Mouse (Mus musculus) brain, embryonic 18.5 days (tissue): Measurements from ENCODE around the gene Pim1.

ENCODE experiments used
- DNase-seq: peaks from one replicate; pipeline ENCODE4 v3.0.0-alpha.2; 2012; ENCODE audit warnings: low read depth, low spot score

The Pim1 gene

DNA sequence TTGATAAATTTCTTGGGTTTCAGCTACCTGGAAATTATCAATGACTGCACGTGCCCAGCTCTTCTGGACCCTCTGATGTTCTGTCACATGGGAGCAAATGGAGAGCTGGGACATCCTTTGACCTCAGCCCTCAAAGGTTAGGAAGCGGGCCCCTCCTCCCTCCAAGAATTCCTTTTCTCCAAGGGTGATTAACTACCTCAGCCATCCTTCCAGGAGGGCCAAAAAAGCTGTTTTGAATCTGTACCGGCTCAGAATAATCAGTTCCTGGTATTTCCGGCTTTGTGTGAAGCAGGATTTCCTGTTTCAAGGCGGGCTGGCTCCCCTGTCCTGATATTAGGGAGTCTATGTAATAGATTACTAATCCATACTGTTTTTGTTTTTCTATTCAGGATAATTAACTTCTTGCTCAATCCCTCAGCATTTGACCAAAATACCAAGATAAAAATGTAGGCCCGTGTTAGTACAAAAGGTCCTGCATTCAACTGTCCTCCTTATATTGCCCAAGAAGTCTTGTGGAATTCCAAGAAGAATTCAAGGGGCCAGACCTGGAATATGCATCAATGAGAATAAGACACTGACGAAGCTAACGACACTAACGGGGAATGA is 25.0 kb upstream of the Pim1 start:
- no peak for DNase-seq

DNA sequence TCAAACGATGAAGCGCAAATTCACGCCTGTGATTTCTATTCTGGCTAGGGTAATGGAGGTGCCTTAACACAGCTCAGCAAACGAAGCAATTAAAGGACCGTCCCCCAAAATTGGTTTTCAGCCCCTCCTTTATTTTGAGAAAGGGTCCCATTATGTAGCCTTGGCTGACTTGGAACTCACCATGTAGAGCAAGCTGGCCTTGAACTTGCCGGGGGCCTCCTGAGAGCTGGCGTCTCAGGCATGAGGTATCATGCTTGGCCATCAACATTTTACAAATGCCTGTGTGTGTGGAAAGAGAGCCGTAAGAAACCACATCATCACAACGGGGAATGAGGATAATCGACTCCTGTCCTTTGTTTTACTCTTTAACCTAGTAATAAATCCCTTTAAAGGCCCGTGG is 23.5 kb upstream of the Pim1 start:
- no peak for DNase-seq

GRCm38 (mm10) chr17:29473466-29473865 is 17.1 kb upstream of the Pim1 start:
- no peak for DNase-seq

DNA sequence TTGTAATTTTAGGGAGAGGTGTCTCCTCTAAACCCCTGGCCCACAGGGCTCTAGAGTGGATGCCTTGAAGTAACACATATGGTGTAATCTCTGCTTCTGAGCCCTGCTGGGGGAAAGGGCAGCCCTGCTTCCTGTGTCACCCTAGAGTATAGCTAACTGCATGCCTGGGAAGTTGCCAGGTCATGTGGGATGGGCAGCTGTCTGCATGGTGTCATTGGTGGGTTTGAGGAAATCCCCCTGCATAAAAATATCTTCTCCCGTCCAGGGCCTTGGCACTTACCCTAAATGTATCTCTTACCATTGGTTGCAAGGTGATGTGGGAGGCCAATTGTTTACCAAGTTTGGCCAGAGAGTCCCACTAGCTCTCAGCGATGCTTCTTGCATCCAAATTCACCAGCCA is 16.5 kb upstream of the Pim1 start:
- no peak for DNase-seq

GRCm38 (mm10) chr17:29475142-29475541 is 15.4 kb upstream of the Pim1 start:
- no peak for DNase-seq

GRCm38 (mm10) chr17:29476461-29476860 is 14.1 kb upstream of the Pim1 start:
- no peak for DNase-seq

GRCm38 (mm10) chr17:29477357-29477756 is 13.2 kb upstream of the Pim1 start:
- no peak for DNase-seq

GRCm38 (mm10) chr17:29478271-29478670 is 12.3 kb upstream of the Pim1 start:
- DNase-seq: no peak

DNA sequence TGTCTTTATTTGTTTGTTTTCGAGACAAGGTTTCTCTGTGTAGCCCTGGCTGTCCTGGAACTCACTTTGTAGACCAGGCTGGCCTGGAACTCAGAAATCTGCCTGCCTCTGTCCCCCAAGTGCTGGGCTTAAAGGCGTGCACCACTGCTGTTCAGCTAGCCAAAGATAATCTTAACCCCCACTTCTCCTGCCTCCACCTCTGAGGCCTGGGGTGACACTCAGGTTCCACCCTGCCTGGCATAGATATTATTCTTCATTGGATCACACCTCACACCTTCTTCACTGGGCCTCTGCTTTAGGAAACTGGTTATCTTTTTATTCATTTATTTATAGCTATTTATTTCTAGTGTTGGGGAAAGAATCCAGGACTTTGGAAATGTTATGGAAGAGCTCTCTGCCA is 10.3 kb upstream of the Pim1 start:
- no peak for DNase-seq

GRCm38 (mm10) chr17:29482632-29483031 is 7.9 kb upstream of the Pim1 start:
- no peak for DNase-seq

- DNase-seq: no peak
Observed at GRCm38 (mm10) chr17:29483282-29483681, 7.3 kb upstream of the Pim1 start.

DNA sequence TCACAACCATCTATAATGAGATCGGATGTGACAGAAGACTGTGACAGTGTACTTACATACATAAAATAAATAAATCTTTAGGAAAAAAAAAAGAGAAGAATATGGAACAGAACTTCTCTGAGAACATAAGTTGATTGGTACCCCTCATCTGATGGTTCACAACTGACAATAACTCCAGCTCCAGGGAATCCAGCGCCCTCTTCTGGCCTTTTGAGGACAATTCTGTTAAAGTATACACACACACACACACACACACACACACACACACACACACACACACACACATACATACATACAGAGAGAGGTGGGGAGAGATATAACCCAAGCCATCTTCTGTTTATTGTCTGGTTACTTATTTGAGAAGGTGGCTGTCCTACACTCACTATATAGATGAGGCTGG is 6.1 kb upstream of the Pim1 start:
- DNase-seq: no peak

DNA sequence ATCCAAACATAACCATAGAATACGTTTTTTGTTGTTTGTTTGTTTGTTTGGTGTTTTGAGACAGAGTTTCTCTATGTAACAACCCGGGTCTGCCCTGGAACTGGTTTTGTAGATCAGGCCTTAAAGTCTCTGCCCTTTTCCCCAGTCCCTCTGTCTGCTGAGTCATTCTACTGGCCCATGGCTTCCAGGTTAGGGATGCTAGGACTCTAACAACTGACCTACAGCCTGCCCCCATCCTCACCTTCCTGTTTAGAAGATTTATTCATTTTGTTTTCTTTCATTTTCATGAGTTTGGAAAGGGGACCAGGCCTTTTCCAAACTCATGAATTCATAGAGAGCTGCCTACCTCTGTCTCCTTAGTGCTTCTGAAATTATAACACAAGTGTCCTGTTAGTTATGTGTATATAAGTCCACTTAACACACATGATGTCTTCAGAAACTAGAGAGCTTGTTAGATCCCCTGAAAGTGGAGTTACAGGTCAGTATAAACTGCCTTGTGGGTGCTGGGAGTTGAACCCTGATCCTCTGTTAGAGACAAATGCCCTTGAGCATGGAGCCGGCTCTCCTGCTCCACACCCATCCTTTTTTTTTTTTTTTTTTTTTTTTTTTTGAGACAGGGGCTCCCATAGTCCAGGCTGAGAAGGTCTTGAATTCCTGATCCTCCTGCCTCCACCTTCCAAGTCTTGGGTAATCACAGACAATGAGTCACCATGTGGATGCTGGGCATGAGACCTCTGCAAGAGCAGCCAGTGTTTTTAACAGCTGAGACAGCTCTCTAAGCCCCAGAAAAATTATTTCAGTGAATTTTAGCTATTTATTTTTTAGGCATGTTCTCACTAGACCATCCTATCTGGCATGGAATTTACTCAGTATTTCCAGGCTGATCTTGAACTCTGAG is 5.0 kb upstream of the Pim1 start:
- no peak for DNase-seq

GRCm38 (mm10) chr17:29488257-29488977 is 2.1 kb upstream of the Pim1 start:
- no peak for DNase-seq

DNA sequence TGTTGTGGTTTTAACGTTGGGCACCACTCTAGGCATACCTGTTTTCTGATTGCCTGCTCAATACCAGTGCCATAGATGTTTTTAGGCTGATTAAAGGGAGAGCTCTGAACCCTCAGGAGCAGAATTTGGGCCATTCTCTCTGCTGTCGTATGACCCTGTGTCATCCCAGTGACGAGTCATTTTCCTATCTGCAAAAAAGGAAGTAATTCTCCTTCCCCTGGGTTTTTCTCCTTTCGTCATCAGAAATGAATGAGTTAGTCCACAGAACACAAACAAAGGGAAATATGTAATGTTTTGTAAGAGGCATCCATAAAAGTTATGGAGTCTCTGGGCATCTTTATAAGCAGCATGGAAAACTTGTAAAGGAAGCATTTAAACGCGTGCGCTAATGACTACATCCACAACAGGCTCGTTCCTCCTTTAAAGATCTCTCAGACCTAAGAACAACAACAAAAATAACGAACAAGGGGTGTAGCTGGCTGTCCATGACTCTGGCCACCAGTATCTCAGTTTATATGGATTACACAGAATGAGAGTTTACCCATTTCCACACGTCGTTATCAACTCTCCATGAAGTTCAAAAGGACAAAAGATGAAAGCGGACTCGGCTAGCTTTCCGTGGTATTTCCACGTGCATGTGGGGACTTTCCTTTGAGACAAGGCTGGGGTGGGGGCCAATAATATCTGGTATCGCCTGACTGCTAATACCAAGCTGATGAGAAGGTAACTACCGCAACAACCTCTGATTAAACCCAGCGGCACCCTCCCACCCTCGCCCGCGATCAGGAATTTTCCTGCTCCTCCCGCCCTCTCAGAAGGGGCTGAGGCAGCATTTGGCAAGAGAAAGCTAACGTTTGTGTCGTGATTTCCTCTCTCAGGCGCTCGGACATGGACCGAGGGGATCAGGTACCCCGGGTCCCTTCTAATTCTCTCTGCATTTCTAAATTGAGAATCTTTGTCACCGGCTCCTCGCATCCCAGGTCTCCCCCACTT is 1.3 kb upstream of the Pim1 start:
- DNase-seq: no peak

GRCm38 (mm10) chr17:29489971-29490712 is 411 bp upstream of the Pim1 start:
- peak; percentile 98 for DNase-seq

GRCm38 (mm10) chr17:29491591-29492268 is 1.2 kb downstream of the Pim1 start:
- no peak for DNase-seq

GRCm38 (mm10) chr17:29492269-29493191 is 2.0 kb downstream of the Pim1 start:
- no peak for DNase-seq

DNA sequence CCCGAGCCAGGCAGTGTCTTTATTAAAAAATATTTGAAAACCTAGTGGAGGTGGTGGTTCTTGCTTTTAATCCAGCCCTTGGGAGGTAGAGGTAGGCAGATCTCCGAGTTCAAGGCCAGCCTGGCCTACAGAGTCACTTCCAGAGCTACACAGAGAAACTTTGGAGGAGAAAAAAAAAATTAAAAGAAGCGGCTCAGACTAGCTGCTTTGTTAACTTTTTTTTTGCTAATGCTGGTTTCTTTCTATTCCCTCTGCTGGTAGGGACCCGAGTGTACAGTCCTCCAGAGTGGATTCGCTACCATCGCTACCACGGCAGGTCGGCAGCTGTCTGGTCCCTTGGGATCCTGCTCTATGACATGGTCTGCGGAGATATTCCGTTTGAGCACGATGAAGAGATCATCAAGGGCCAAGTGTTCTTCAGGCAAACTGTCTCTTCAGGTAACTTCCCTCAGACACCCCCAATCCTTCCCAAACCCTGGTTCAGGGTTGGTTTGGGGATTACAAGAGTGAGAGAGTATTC is 3.0 kb downstream of the Pim1 start:
- DNase-seq: no peak
